Mouse (Mus musculus) neutrophil, adult 5-6 weeks (primary cell): ENCODE measurements around the gene Mmp17. TPM values are rescaled to one million over a fixed set of nuclear protein-coding genes. Genes with fewer than 3 reads are reported as not detected.

Experiments
- total RNA-seq: library from RNA; stranded (forward); fragments of 200-1000 nt; gene quantifications from 2 replicates; pipeline ENCODE4 v1.2.3, GENCODE M21; 2017

The Mmp17 gene
- total RNA-seq, 1 experiment from 2014 or later, result 0.23 TPM

Other genes starting within 250 kb of the Mmp17 start
- 153 and 154 TPM in 2 replicates for gene Sfswap, start 82.9 kb upstream of the Mmp17 start, total RNA-seq
- 0.70 and 0.74 TPM in 2 replicates for gene Zfp11, start 85.9 kb downstream of the Mmp17 start, total RNA-seq
- not detected in 2 replicates for gene Sept14, start 124.3 kb downstream of the Mmp17 start, total RNA-seq
- gene Mrps17, start 131.3 kb downstream of the Mmp17 start, total RNA-seq, result 36.1 and 42.6 TPM in 2 replicates
- 27.0 and 29.1 TPM in 2 replicates for gene Nipsnap2, start 140.9 kb downstream of the Mmp17 start, total RNA-seq
- gene Psph, start 203.3 kb downstream of the Mmp17 start, total RNA-seq, result 8.3 and 11.2 TPM in 2 replicates